Mouse (Mus musculus) lung, adult 18-20 months (tissue): ENCODE data around the gene G3bp2.

Experiments used
- DNase-seq, 2 experiments: peaks; one replicate each; pipeline ENCODE4 v3.0.0; 2022; ENCODE audit warnings: mixed read lengths in 2 of 2

The G3bp2 gene

DNA sequence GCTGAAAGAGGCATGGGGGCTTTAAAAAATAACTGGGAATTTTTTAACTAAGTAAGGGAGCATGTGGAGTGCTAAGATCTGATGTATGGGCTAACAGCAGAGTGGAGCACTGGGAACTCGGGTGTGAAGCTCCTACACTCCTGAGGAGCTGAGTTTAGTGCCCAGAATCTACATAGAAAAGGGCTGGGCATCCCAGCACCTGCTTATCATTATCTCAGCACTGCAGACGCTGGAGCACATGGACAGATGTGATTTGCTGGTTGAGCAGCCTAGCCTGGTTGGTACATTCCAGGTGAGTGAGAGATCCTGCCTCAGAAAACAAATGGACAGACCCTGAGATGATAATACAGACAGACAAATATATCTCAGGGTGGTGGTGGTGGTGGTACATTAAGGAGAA lies 73.7 kb downstream of the G3bp2 start:
- no peak for DNase-seq

DNA sequence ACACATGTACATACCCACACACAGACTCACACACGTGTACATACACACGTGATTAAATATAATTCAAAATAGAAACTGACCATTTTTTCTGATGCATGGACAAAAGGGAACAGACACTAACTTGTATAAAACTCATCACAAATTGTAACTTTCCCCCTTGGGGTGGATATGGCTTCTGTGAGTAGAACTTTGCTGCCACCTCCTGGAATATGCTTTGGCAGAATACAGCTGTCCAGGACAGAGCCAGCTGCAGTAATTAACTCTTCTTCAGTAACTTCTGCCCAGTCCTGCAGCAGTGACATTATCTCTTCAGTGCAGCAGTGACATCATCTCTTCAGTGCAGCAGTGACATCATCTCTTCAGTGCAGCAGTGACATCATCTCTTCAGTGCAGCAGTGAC lies 80.5 kb downstream of the G3bp2 start:
- DNase-seq, result no peak
